Mouse (Mus musculus) neural tube, embryonic 15.5 days (tissue): ENCODE results near the gene Daxx. TPM values are rescaled to one million over a fixed set of nuclear protein-coding genes. Genes with fewer than 3 reads are reported as not detected.
A peak's percentile ranks its signal among the peaks of the same experiment; 100 is the strongest.
"Not testable (repeated sequence)": the region's sequence is repeated elsewhere in the genome, so short reads cannot be mapped to it uniquely, and the experiment has no call there.

ENCODE experiments used
- ATAC-seq: fragments of 200-750 bp; cut with Nextera tagmentation; 2 replicates; pipeline ENCODE4 v1.8.0; 2017; ENCODE audit warnings: mild to moderate bottlenecking, moderate TSS enrichment, moderate library complexity; ENCODE audit not compliant: low FRiP score
- H3K27ac ChIP-seq: fragments of 300-500 bp; sonication (generic); replicated peaks from 2 replicates; pipeline ENCODE4 v1.5.1; 2015; ENCODE audit warnings: mild to moderate bottlenecking, inconsistent platforms
- H3K27me3 ChIP-seq: fragments of 300-500 bp; sonication (generic); replicated peaks from 2 replicates; pipeline ENCODE4 v1.6.1; 2015; ENCODE audit warnings: inconsistent platforms
- H3K36me3 ChIP-seq: fragments of 300-500 bp; sonication (generic); 2 replicates; pipeline ENCODE4 v1.6.1; 2015; ENCODE audit warnings: inconsistent platforms
- H3K4me1 ChIP-seq: fragments of 300-500 bp; sonication (generic); 2 replicates; pipeline ENCODE4 v1.6.1; 2015; ENCODE audit warnings: inconsistent platforms
- H3K4me2 ChIP-seq: fragments of 300-500 bp; sonication (generic); 2 replicates; pipeline ENCODE4 v1.6.1; 2015; ENCODE audit warnings: inconsistent platforms, mild to moderate bottlenecking, moderate library complexity
- H3K4me3 ChIP-seq: fragments of 300-500 bp; sonication (generic); replicated peaks from 2 replicates; pipeline ENCODE4 v1.5.1; 2015; ENCODE audit warnings: mild to moderate bottlenecking, inconsistent platforms
- H3K9ac ChIP-seq: fragments of 300-500 bp; sonication (generic); replicated peaks from 2 replicates; pipeline ENCODE4 v1.6.1; 2015; ENCODE audit warnings: mild to moderate bottlenecking, inconsistent platforms
- H3K9me3 ChIP-seq: fragments of 300-500 bp; sonication (generic); replicated peaks from 2 replicates; pipeline ENCODE4 v1.6.1; 2016; ENCODE audit warnings: inconsistent platforms
- WGBS: fragments of 180-500 bp; shearing (Covaris S2); methylation state at CpG from one replicate; pipeline ENCODE4 v1.1.7; 2015; ENCODE audit warnings: mixed read lengths; 5-methylcytosine and 5-hydroxymethylcytosine counted together
- polyA plus RNA-seq: library from polyadenylated mRNA; unstranded; fragments of >200 nt; fragmentation: Nextera tagmentation; extraction: Ambion mirVana; gene quantifications from 2 replicates; pipeline ENCODE4 v1.2.1, GENCODE M21; 2015

Gene Daxx
- polyA plus RNA-seq, 1 experiment from 2014 or later = 50.7 TPM

DNA sequence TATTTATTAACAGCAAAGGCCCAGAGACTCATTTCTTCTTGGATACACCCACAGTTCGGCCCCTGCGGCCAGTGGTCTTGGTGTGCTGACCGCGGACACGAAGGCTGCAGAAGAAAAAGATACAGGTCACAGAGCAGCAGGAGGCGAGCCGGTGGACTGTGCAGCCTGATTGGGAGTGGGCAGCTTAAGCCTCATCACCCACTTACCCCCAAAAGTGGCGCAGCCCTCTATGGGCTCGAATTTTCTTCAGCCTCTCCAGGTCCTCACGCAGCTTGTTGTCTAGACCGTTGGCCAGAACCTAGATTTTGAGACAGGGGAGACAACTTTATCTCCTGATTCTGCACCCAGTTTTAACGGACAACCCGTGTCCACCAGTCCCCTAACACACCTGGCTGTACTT lies 42.8 kb downstream of the Daxx start:
- ATAC-seq, H3K9ac ChIP-seq: not testable (repeated sequence)
- peaks cover 78% of the 10 kb centered on the region for H3K4me1 ChIP-seq

GRCm38 (mm10) chr17:33952879-33953278 lies 43.7 kb downstream of the Daxx start:
- Histone ChIP-seq H3K27ac (no peak overlapping the region), H3K4me2 (no peak overlapping the region), H3K4me3 (no peak overlapping the region), H3K36me3 (peaks cover 31% of the 10 kb centered on the region), H3K9me3 (no peaks in the 10 kb centered on the region), H3K9ac (peak overlapping the region; percentile 18; the same call in 1 of the 2 replicates), H3K4me1 (peaks cover 85% of the 10 kb centered on the region), H3K27me3 (no peaks in the 10 kb centered on the region)
- WGBS = 80% methylated on average over 4 of the region's 4 CpGs
- ATAC-seq = no peak

More for the DNA sequence above, 42.8 kb downstream of the Daxx start:
- WGBS = 75% methylated on average over 13 of the region's 13 CpGs
- not testable (repeated sequence) for H3K9me3 ChIP-seq, H3K27me3 ChIP-seq
- H3K36me3 ChIP-seq = peaks cover 36% of the 10 kb centered on the region
- H3K4me3 ChIP-seq = peak overlapping the region; percentile 59
- peak overlapping the region; percentile 94; the same call in 1 of the 2 replicates for H3K27ac ChIP-seq
- peak overlapping the region; percentile 96 for H3K4me2 ChIP-seq

DNA sequence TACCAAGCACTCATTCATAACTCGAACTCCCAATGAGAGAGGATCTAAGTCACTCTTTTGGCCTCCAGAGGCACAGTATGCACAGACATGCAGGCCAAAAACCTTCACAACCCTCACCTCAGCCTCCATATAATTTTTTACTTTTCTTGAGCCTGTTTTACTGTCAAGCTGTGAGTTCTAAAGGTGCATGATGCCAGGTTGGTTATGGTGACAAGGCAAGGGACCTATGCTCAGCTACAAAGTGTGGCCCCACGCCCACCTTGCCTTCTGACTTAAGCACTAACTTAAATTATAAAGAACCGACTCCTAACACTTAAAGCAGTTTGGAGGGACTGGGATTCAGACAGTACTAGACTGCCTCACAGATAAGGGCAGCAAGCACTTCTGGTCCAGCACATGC lies 44.1 kb downstream of the Daxx start:
- no peak overlapping the region for H3K27ac ChIP-seq
- H3K36me3 ChIP-seq = peaks cover 29% of the 10 kb centered on the region
- WGBS = 82% methylated on average over 3 of the region's 3 CpGs
- peak overlapping the region; percentile 83; the same call in 1 of the 2 replicates for H3K4me2 ChIP-seq
- H3K9ac ChIP-seq = peak overlapping the region; percentile 18; the same call in 1 of the 2 replicates
- no peaks in the 10 kb centered on the region for H3K27me3 ChIP-seq
- H3K4me1 ChIP-seq = peaks cover 83% of the 10 kb centered on the region
- H3K9me3 ChIP-seq = no peaks in the 10 kb centered on the region
- ATAC-seq = no peak
- no peak overlapping the region for H3K4me3 ChIP-seq

GRCm38 (mm10) chr17:33953961-33954565 lies 44.8 kb downstream of the Daxx start:
- H3K27me3 ChIP-seq = no peaks in the 10 kb centered on the region
- H3K9ac ChIP-seq = peak overlapping the region; percentile 90
- H3K36me3 ChIP-seq = peaks cover 34% of the 10 kb centered on the region
- peak overlapping the region; percentile 85 for H3K4me3 ChIP-seq
- H3K4me1 ChIP-seq = peaks cover 75% of the 10 kb centered on the region
- peak overlapping the region; percentile 83 for H3K4me2 ChIP-seq
- no peaks in the 10 kb centered on the region for H3K9me3 ChIP-seq
- peak overlapping the region; percentile 89; the same call in 1 of the 2 replicates for H3K27ac ChIP-seq
- no peak for ATAC-seq
- 34% methylated on average over 5 of the region's 5 CpGs for WGBS

DNA sequence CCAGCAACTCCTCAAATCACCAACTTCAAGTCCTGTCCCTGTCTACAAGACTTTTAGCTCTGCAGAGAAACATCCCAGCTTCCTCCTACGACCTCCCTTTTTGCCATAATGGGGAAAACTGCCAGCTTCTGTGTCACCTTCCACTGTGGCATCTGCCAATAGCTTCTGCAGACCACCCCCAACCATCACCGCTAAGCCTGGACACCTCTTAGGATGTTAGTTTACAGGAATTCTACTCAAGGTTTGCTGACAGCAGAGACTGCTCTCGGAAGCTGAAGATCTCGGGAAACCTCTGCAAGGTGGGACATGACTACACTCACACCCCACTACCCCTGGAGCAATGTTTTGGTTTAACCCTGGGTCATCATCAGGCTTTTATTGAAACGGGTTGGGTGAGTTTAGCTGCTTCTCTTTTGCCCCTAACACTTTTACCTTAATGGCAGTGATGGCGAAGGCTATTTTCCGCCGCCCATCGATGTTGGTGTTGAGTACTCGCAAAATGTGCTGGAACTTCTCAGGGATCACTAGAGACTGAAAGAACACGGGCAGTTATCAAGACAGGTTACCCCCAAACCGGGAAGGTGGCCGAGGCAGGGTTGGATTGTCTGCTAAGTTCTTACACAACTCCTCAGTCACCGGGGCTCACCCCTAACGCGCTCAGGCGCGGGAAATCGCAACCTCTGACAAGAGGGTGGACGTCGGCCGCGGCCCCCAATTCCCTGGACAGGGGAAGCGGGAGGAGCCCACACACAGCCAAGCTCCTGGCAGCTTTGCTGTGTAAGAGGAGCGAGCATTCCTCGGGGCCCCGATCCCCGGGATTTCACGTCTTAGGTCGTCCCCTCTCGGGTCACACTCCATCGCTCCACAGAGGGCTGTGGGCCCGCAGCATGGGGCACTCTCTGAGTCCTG lies 45.7 kb downstream of the Daxx start:
- Histone ChIP-seq H3K4me3 (peak overlapping the region; percentile 85), H3K4me1 (peaks cover 67% of the 10 kb centered on the region), H3K36me3 (peaks cover 35% of the 10 kb centered on the region), H3K27me3 (no peaks in the 10 kb centered on the region), H3K4me2 (peak overlapping the region; percentile 83), H3K27ac (peak overlapping the region; percentile 89), H3K9ac (peak overlapping the region; percentile 90), H3K9me3 (no peaks in the 10 kb centered on the region)
- under 1% methylated on average over 33 of the region's 33 CpGs for WGBS
- ATAC-seq = peak; percentile 29; the same call in 1 of the 2 replicates

DNA sequence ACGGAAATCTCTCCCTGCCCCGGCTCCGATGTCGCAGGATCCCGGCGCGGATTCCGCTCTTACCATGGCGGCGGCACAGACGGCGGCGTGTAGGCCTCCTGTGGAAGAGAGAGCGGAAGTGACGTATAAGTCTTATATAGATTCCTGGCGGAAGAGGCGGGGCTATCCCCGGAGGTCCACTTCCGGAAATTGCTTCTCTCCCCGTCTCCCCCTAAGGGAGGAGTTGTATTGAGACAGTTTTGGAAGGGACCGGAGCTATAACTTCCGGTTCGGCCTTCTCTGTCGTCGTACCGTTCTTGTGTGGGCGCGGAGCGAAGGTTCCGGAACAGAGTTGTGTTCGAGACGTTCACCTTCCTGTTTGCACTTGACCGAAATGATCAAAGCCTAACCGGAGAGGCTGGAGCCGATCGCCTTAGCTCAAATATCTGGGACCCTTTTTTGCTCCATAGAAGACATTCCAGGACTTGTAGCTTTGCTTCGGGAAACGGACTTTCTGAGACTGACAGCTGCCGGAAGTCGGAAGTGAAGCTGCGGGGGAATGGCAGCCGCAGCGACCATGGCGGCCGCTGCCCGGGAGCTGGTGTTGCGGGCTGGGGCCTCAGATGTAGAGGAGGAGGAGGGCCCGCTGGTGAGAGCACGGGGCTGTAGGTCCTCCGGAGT lies 46.5 kb downstream of the Daxx start, which contains the start of the genes Vps52 and Rps18:
Gene Vps52 (plus strand): TSS at position 258 of the 660 bp plus-strand sequence.
Gene Rps18 (minus strand): TSS at position 447 of the 660 bp plus-strand sequence.
- H3K4me3 ChIP-seq = peak within 1 kb of the TSS; percentile 85
- H3K4me2 ChIP-seq = peak within 1 kb of the TSS; percentile 84
- H3K36me3 ChIP-seq = peaks cover 40% of the 10 kb centered on the region
- no peaks in the 10 kb centered on the region for H3K9me3 ChIP-seq
- peak; percentile 90 for ATAC-seq
- peak within 1 kb of the TSS; percentile 90 for H3K9ac ChIP-seq
- H3K27ac ChIP-seq = peak within 1 kb of the TSS; percentile 95
- no peaks in the 10 kb centered on the region for H3K27me3 ChIP-seq
- under 1% methylated on average over 50 of the region's 50 CpGs for WGBS
- peaks cover 59% of the 10 kb centered on the region for H3K4me1 ChIP-seq

DNA sequence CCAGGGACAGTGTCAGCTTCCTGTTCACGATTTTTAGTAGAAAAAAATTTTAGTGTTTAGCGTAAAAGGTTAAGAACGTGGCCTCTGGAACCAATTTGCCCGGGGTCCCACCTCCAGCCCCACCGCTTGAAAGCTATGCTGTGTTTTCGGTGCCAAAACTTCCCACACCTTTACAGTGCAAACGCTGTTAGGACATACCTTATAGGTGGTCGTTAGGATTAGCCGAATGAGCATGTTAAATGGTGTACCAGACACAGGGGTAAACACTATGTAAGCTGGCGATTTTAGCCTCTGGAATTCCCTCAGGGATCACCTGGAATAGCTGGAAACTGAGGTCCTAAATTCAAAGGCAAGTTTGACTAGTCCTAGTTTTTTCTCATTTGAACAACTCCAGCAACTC lies 47.1 kb downstream of the Daxx start:
- 7% methylated on average over 10 of the region's 10 CpGs for WGBS
- no peaks in the 10 kb centered on the region for H3K27me3 ChIP-seq
- 0 out of 2 replicates have a peak, but pooled peaks have one; percentile 2 for ATAC-seq
- peak overlapping the region; percentile 95 for H3K27ac ChIP-seq
- peak overlapping the region; percentile 83 for H3K9ac ChIP-seq
- peak overlapping the region; percentile 84 for H3K4me2 ChIP-seq
- peaks cover 53% of the 10 kb centered on the region for H3K4me1 ChIP-seq
- H3K9me3 ChIP-seq = no peaks in the 10 kb centered on the region
- H3K36me3 ChIP-seq = peaks cover 46% of the 10 kb centered on the region
- H3K4me3 ChIP-seq = peak overlapping the region; percentile 85

DNA sequence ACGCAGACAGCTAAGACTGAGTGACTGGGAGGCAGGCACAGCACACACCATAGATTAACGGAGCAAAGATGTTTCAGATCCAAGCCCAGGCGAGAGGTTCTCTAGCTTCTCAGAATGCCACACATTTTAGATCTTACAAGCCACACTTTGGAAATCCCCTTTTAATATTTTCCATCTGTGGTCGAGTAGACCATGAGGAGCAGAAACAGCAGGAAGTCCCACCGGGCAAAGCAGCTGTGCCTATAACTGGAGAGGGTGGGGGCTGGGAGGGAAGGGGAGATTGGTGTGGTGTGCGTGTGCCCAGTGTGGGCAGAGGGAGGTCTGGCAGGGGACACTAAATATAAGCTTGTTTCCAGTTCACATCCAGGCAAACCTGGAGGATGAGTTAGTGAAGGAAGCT lies 48.3 kb downstream of the Daxx start:
- no peaks in the 10 kb centered on the region for H3K9me3 ChIP-seq
- no peak overlapping the region for H3K9ac ChIP-seq
- no peak overlapping the region for H3K27ac ChIP-seq
- no peak for ATAC-seq
- H3K36me3 ChIP-seq = peaks cover 53% of the 10 kb centered on the region
- no peak overlapping the region for H3K4me3 ChIP-seq
- 92% methylated on average over 6 of the region's 6 CpGs for WGBS
- H3K27me3 ChIP-seq = no peaks in the 10 kb centered on the region
- no peak overlapping the region for H3K4me2 ChIP-seq
- peaks cover 43% of the 10 kb centered on the region for H3K4me1 ChIP-seq

- no peak for ATAC-seq
- Histone ChIP-seq H3K27me3 (no peaks in the 10 kb centered on the region), H3K4me3 (no peak overlapping the region), H3K9me3 (no peaks in the 10 kb centered on the region), H3K27ac (no peak overlapping the region), H3K4me1 (peaks cover 33% of the 10 kb centered on the region), H3K4me2 (no peak overlapping the region), H3K36me3 (peaks cover 54% of the 10 kb centered on the region), H3K9ac (no peak overlapping the region)
- WGBS = 95% methylated on average over 11 of the region's 11 CpGs
These were observed 49.2 kb downstream of the Daxx start for GRCm38 (mm10) chr17:33958451-33958850.

DNA sequence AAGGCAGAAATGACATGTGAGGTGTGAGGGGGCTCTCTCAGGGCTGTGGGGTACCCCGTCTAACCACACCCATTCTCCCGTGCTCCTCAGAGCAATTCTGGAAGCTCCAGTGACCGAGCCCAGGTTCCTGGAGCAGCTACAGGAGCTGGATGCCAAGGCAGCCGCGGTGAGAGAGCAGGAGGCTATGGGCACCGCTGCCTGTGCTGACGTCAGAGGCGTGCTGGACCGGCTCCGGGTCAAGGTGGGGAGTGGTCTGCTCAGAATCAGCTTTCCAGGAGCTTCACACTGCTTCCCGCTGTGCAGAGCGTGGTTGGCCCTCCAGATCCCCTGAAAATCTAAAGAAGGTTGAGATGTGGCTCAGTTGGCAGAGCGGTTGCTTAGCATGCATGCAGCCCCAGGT lies 49.9 kb downstream of the Daxx start:
- Histone ChIP-seq H3K36me3 (peaks cover 56% of the 10 kb centered on the region), H3K27ac (no peak overlapping the region), H3K27me3 (no peaks in the 10 kb centered on the region), H3K4me2 (no peak overlapping the region), H3K9me3 (no peaks in the 10 kb centered on the region), H3K9ac (no peak overlapping the region), H3K4me1 (peaks cover 26% of the 10 kb centered on the region), H3K4me3 (no peak overlapping the region)
- 97% methylated on average over 13 of the region's 13 CpGs for WGBS
- ATAC-seq = no peak

- H3K9me3 ChIP-seq = no peaks in the 10 kb centered on the region
These were observed 50.7 kb downstream of the Daxx start for GRCm38 (mm10) chr17:33959948-33960347.

More at GRCm38 (mm10) chr17:33959948-33960347, 50.7 kb downstream of the Daxx start:
- no peak overlapping the region for H3K4me2 ChIP-seq
- ATAC-seq = no peak
- H3K36me3 ChIP-seq = peaks cover 58% of the 10 kb centered on the region
- no peak overlapping the region for H3K27ac ChIP-seq
- no peak overlapping the region for H3K9ac ChIP-seq
- no peak overlapping the region for H3K4me3 ChIP-seq
- no peaks in the 10 kb centered on the region for H3K27me3 ChIP-seq
- 95% methylated on average over 15 of the region's 15 CpGs for WGBS
- H3K4me1 ChIP-seq = peaks cover 19% of the 10 kb centered on the region
